Mouse (Mus musculus) embryo, embryonic 11.5 days (tissue): Measurements from ENCODE around the gene Slc25a39.

Source experiments
- DNase-seq: peaks from one replicate; pipeline ENCODE4 v3.0.0-alpha.2; 2012; ENCODE audit warnings: low read depth, low spot score

The Slc25a39 gene

GRCm38 (mm10) chr11:102436471-102436790, 28.7 kb upstream of the Slc25a39 start:
- no peak for DNase-seq

GRCm38 (mm10) chr11:102435754-102436470, 28.2 kb upstream of the Slc25a39 start:
- no peak for DNase-seq

DNA sequence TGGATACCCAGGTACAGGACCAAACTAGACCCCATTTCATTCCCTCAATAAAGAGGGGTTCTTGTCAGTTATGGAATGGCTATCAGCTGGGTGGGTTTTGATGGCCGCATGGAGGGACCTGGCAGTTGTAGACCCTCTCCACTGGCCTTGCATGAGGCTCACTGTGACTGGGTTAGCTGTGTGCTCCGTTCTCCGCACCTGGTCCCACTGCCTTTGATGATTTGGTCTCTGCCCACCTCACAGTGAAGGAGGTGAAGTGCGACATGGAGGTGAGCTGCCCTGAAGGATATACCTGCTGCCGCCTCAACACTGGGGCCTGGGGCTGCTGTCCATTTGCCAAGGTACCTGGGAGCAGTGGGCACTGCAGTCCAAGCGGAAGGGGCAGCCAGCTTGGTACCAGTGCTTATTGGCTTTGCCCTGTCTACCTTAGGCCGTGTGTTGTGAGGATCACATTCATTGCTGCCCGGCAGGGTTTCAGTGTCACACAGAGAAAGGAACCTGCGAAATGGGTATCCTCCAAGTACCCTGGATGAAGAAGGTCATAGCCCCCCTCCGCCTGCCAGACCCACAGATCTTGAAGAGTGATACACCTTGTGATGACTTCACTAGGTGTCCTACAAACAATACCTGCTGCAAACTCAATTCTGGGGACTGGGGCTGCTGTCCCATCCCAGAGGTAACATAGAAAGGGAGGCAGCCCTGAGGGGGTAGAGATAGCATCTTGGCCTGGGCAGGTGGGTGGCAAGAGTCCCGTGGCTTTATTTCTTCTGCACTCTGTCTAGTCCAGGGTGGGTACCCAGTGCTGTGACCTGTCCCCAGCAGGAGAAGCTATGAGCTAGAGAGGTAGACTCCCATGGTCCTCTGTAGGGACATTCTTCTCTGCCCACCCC, 27.3 kb upstream of the Slc25a39 start:
- no peak for DNase-seq

- DNase-seq, result peak; percentile 79
Observed at GRCm38 (mm10) chr11:102434406-102434805, 26.7 kb upstream of the Slc25a39 start.

DNA sequence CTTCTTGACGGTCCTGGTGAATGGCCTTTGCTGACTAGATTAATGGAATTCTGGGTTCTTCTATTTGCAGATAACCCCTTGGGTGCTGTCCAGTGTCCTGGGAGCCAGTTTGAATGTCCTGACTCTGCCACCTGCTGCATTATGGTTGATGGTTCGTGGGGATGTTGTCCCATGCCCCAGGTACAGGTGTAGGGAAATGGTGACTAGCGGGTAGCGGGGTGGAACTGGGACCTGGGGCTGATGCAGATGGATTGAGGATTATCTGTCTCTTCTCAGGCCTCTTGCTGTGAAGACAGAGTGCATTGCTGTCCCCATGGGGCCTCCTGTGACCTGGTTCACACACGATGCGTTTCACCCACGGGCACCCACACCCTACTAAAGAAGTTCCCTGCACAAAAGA, 26.1 kb upstream of the Slc25a39 start:
- DNase-seq, result no peak

- DNase-seq, result no peak
Observed at GRCm38 (mm10) chr11:102432896-102433295, 25.1 kb upstream of the Slc25a39 start.

- no peak for DNase-seq
Observed at GRCm38 (mm10) chr11:102432115-102432843, 24.5 kb upstream of the Slc25a39 start.

GRCm38 (mm10) chr11:102431728-102432114, 24.0 kb upstream of the Slc25a39 start:
- DNase-seq, result no peak

GRCm38 (mm10) chr11:102431018-102431645, 23.4 kb upstream of the Slc25a39 start:
- peak; percentile 78 for DNase-seq

- peak; percentile 83 for DNase-seq
Observed at GRCm38 (mm10) chr11:102430121-102431017, 22.6 kb upstream of the Slc25a39 start, which contains the start of gene Grn. TSS of gene Grn (plus strand) at chr11:102430315.

GRCm38 (mm10) chr11:102429551-102429950, 21.8 kb upstream of the Slc25a39 start:
- DNase-seq, result no peak

GRCm38 (mm10) chr11:102428981-102429540, 21.3 kb upstream of the Slc25a39 start:
- no peak for DNase-seq

DNA sequence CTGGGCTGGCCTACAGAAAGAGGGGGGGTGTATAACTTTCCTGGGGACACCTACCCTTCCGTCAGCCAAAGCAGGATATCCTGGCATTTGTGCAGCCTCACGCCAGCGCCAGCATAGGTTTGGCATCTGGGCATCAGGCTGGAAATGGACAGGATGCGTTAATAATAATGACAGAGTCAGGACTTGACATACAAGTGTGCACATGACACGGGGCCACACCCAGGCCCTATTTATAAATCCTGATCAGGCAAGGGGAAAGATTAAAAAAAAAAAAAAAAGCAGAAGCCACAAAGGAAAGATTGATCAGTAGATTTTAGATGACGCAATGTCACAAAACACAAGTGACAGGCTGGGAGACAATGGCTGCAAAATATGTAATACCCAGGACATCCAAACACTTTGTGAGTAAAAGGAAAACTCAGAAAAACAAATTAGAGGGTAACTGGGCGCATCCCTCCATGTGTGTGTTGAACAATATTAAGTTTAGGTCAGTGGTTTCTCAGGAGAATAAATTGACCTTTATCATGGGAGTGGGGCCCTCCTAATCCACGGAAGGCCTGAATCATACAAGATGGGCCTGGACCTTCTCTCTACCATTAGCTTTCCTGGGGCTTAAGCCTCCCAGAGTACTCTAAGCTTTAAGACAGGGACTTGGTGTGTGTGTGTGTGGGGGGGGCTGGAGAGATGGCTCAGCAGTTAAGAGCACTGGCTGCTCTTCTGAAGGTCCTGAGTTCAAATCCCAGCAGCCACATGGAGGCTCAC, 18.0 kb upstream of the Slc25a39 start:
- no peak for DNase-seq

DNA sequence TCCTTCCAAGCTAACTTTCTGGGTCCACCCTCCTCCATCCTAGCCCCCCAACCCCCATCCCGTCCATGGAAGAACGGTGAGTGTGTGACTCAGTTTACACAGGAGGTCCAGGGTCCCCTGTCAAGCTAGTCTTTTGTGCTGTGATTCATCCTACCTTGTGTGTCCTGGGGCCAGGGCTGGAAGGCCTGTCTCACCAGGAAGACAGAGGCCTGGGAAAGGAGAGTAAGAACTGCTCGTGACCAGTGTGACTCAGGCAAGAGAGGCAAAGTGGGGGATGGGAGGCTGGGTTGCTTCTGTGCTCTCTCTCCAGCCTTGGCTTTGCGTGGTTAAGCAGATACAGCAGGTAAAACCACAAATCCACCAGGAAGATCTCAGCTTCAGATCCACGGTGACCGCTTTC, 16.9 kb upstream of the Slc25a39 start:
- DNase-seq, result no peak

DNA sequence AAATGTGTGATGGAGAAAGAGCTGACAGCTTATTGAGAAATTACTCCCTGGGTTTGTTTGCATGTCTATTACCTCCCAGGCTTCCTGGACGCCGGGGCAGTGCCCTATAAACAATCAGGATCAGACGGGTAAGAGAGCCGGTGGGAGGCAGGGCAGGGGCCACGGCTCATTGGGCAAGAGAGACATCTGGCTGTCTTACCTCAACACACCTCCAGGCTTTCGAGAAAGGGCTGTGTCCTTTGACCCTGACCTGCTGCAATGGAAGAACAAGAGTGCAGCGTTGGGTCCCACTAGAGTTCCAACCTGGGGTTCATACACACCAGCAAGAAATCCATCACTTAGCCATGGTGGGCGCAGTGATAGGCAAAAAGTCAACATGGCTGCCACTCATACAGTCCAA, 13.8 kb upstream of the Slc25a39 start:
- DNase-seq, result no peak

DNA sequence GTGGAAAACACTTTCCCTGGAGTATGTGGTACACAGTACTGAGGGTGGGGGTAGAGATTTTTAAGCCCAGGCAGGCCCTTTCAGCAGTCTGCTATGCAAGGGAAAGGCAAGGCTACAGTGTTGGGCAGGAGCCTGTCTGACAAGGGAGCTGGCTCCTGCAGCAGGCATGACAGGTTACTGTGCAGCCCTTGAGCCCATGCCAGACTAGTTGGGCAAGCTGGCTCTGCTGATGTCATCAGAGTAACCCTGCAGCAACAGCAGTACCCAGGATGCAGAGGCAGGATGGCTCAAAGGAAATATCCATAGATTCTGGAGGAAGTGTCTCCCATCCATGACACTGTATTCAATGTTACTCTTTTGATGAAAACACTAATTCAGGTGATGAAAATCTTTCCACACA, 11.1 kb upstream of the Slc25a39 start:
- no peak for DNase-seq

DNA sequence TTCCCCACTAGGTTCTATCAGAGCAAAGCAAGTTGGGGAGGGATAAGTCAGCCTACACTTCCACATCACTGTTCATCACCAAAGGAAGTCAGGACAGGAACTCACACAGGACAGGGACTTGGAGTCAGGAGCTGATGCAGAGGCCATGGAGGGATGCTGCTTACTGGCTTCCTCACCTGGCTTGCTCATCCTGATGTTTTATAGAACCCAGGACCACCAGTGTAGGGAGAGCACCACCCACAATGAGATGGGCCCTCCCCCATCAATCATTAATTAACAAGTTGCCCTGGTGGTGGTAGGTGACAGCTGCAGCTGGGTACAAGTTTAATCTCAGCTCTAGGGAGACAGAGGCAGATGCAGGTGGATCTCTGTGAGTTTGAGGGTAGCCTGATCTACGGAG, 9.4 kb upstream of the Slc25a39 start:
- no peak for DNase-seq

DNA sequence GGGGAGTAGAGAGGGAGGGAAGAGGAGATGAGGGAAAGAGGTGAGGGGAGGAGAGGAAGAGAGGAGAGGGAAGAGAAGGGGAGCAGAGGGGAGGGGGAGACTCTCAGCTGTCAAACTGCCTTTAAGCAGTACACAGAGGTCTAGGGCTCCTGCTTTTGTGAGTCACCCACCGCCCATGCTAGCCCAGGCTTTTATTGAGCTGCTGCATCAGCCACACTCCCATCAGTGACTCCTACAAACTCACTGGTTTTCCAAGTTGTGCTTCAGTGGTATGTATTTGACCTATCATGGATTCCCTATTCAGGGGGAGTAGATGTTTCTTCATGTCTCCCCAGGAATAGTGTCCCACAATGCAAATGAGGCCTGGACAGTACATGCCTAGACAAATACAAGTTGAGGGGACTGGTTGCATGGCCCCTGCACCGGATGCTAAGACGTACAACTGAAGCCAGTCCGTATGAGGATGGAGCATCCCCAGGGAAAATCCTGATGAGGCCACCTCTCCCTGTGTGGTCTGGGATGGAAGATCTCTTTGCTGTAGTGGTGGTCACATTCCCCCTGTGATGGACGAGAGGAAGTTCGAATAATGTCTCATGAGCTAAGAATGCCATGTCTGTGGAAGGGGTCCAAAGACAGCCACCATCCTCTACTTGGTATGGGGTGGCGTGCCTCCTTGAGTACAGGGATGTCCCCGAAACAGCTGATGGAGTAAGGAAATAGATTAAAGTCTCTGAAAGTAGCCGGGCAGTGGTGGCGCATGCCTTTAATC, 7.5 kb upstream of the Slc25a39 start:
- DNase-seq, result no peak

DNA sequence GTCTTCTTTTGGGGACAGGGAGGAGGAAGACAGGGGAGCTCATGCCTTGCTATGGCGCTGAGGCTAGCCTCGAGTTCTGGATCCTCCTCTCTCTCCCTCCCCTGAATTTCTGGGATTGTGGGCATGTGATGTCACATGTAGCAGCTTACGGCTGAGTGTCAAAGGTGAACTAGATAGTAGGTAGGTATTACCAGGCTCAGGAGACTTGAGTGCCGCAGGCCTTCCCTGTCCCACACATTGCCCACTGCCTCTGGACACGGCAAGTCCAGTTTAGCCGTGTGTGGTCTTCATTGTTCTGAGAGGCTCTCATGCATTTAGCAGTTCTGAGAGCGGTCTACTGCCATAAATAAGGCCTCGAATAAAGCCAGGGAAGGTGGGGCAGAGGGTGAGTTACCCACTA, 5.3 kb upstream of the Slc25a39 start:
- DNase-seq, result no peak
